Mouse (Mus musculus) CH12F3 (cell line): Measurements from ENCODE around the gene Gm26938.

ENCODE experiments used
- in situ Hi-C: fragments of 300-500 bp; cut with MboI; formaldehyde crosslinking; loops from 2 replicates; pipeline ENCODE4 v1.14.3; 2020; ENCODE audit warnings: low sequenced_read_pairs

The Gm26938 gene

GRCm38 (mm10) chr5:139826357-139827055 is at the start of gene Gm26938, which contains the start of gene Psmg3:
Gm26938 (minus strand) TSS chr5:139826407.
Psmg3 (minus strand) TSS chr5:139826885.
- in situ Hi-C loops: loop anchor here (25.0 kb wide), 1 partner anchor 311 kb away; no protein-coding TSS in a partner anchor

- in situ Hi-C loops: no loop called here
These were observed 45.3 kb upstream of the Gm26938 start for GRCm38 (mm10) chr5:139871526-139871925.

- in situ Hi-C loops: no loop called here
These were observed 44.7 kb upstream of the Gm26938 start for GRCm38 (mm10) chr5:139870886-139871285.

- in situ Hi-C loops: no loop called here
These were observed 36.6 kb upstream of the Gm26938 start for GRCm38 (mm10) chr5:139862759-139863158.

GRCm38 (mm10) chr5:139860328-139861104 is 34.3 kb upstream of the Gm26938 start:
- in situ Hi-C loops: no loop called here

GRCm38 (mm10) chr5:139849626-139850320 is 23.6 kb upstream of the Gm26938 start:
- in situ Hi-C loops: loop anchor here (10.0 to 25.0 kb wide), 2 partner anchors 288 to 445 kb away; no protein-coding TSS in a partner anchor

GRCm38 (mm10) chr5:139839142-139839541 is 12.9 kb upstream of the Gm26938 start:
- in situ Hi-C loops: loop anchor here (25.0 kb wide), 1 partner anchor 298 kb away; no protein-coding TSS in a partner anchor

- in situ Hi-C loops: loop anchor here (25.0 kb wide), 1 partner anchor 299 kb away; no protein-coding TSS in a partner anchor
These were observed 12.3 kb upstream of the Gm26938 start for GRCm38 (mm10) chr5:139838476-139838892.

- in situ Hi-C loops: loop anchor here (25.0 kb wide), 1 partner anchor 302 kb away; no protein-coding TSS in a partner anchor
These were observed 9.5 kb upstream of the Gm26938 start for GRCm38 (mm10) chr5:139835706-139836105.

GRCm38 (mm10) chr5:139832125-139832524 is 5.9 kb upstream of the Gm26938 start:
- in situ Hi-C loops: loop anchor here (25.0 kb wide), 1 partner anchor 305 kb away; no protein-coding TSS in a partner anchor

- in situ Hi-C loops: loop anchor here (25.0 kb wide), 1 partner anchor 307 kb away; no protein-coding TSS in a partner anchor
These were observed 4.5 kb upstream of the Gm26938 start for GRCm38 (mm10) chr5:139830734-139831133.

GRCm38 (mm10) chr5:139829384-139829783 is 3.2 kb upstream of the Gm26938 start:
- in situ Hi-C loops: loop anchor here (25.0 kb wide), 1 partner anchor 308 kb away; no protein-coding TSS in a partner anchor

GRCm38 (mm10) chr5:139827593-139827992 is 1.4 kb upstream of the Gm26938 start:
- in situ Hi-C loops: loop anchor here (25.0 kb wide), 1 partner anchor 310 kb away; no protein-coding TSS in a partner anchor

GRCm38 (mm10) chr5:139825947-139826346 is 260 bp downstream of the Gm26938 start:
- in situ Hi-C loops: loop anchor here (25.0 kb wide), 1 partner anchor 311 kb away; no protein-coding TSS in a partner anchor

- in situ Hi-C loops: no loop called here
These were observed 1.7 kb downstream of the Gm26938 start for GRCm38 (mm10) chr5:139824531-139824930.

- in situ Hi-C loops: no loop called here
These were observed 4.4 kb downstream of the Gm26938 start for GRCm38 (mm10) chr5:139821466-139822459.

GRCm38 (mm10) chr5:139819538-139820181 is 6.5 kb downstream of the Gm26938 start, which contains the start of gene Tmem184a:
Tmem184a (minus strand) TSS chr5:139819917.
- in situ Hi-C loops: no loop called here

GRCm38 (mm10) chr5:139818801-139819200 is 7.4 kb downstream of the Gm26938 start:
- in situ Hi-C loops: no loop called here

GRCm38 (mm10) chr5:139818056-139818455 is 8.2 kb downstream of the Gm26938 start:
- in situ Hi-C loops: no loop called here
